Mouse (Mus musculus) brown adipose tissue, adult 24 weeks (tissue): ENCODE measurements around the gene Tmem39b. TPM values are rescaled to one million over a fixed set of nuclear protein-coding genes. Genes with fewer than 3 reads are reported as not detected.

Experiments
- H3K27ac ChIP-seq: fragments of 200-500 bp; replicated peaks from 2 replicates; pipeline ENCODE4 v1.5.1; 2012; ENCODE audit warnings: low read depth, mild to moderate bottlenecking, low read length
- H3K4me1 ChIP-seq: fragments of 200-500 bp; 2 replicates; pipeline ENCODE4 v1.6.1; 2012; ENCODE audit warnings: low read length, mixed read lengths; ENCODE audit not compliant: control insufficient read depth, insufficient read depth, insufficient read length
- H3K4me3 ChIP-seq: fragments of 200-500 bp; 2 replicates; pipeline ENCODE4 v1.5.1; 2012; ENCODE audit warnings: low read depth, mild to moderate bottlenecking, low read length, moderate library complexity; ENCODE audit not compliant: insufficient read depth
- polyA plus RNA-seq: library from polyadenylated mRNA; stranded (reverse); fragments of >200 nt; gene quantifications from 2 replicates; pipeline ENCODE4 v1.2.4, GENCODE M21; 2012; ENCODE audit not compliant: missing spikeins, insufficient read depth, insufficient read length

Tmem39b gene
- polyA plus RNA-seq, 1 experiment: 5.4 TPM

- no peak overlapping the region for H3K27ac ChIP-seq
- H3K4me1 ChIP-seq: no peaks in the 10 kb centered on the region
Measured at GRCm38 (mm10) chr4:129654770-129655169, 41.9 kb downstream of the Tmem39b start.

GRCm38 (mm10) chr4:129650359-129650758, 46.3 kb downstream of the Tmem39b start:
- Histone ChIP-seq H3K27ac (no peak overlapping the region), H3K4me3 (no peak overlapping the region), H3K4me1 (no peaks in the 10 kb centered on the region)

More at GRCm38 (mm10) chr4:129654770-129655169, 41.9 kb downstream of the Tmem39b start:
- H3K4me3 ChIP-seq: no peak overlapping the region

GRCm38 (mm10) chr4:129648656-129649055, 48.0 kb downstream of the Tmem39b start:
- Histone ChIP-seq H3K4me3 (no peak overlapping the region), H3K4me1 (no peaks in the 10 kb centered on the region), H3K27ac (no peak overlapping the region)

GRCm38 (mm10) chr4:129645204-129645603, 51.4 kb downstream of the Tmem39b start:
- H3K4me1 ChIP-seq: no peaks in the 10 kb centered on the region
- no peak overlapping the region for H3K27ac ChIP-seq
- H3K4me3 ChIP-seq: no peak overlapping the region

GRCm38 (mm10) chr4:129641756-129642155, 54.9 kb downstream of the Tmem39b start:
- H3K27ac ChIP-seq: peak overlapping the region; percentile 43
- H3K4me1 ChIP-seq: peaks cover 4% of the 10 kb centered on the region
- no peak overlapping the region for H3K4me3 ChIP-seq

- Histone ChIP-seq H3K4me3 (peak within 1 kb of the TSS; percentile 98), H3K27ac (peak within 1 kb of the TSS; percentile 99), H3K4me1 (peaks cover 4% of the 10 kb centered on the region)
Measured at GRCm38 (mm10) chr4:129640638-129641467, 55.8 kb downstream of the Tmem39b start, which contains the start of gene Txlna. TSS of gene Txlna (minus strand) at chr4:129641065.

GRCm38 (mm10) chr4:129640101-129640637, 56.5 kb downstream of the Tmem39b start:
- Histone ChIP-seq H3K27ac (peak overlapping the region; percentile 71), H3K4me3 (peak overlapping the region; percentile 98), H3K4me1 (peaks cover 4% of the 10 kb centered on the region)

GRCm38 (mm10) chr4:129639221-129639620, 57.4 kb downstream of the Tmem39b start:
- Histone ChIP-seq H3K4me1 (peaks cover 4% of the 10 kb centered on the region), H3K4me3 (no peak overlapping the region), H3K27ac (no peak overlapping the region)

- no peaks in the 10 kb centered on the region for H3K4me1 ChIP-seq
- H3K27ac ChIP-seq: no peak overlapping the region
- no peak overlapping the region for H3K4me3 ChIP-seq
Measured at GRCm38 (mm10) chr4:129633852-129634251, 62.8 kb downstream of the Tmem39b start.

- Histone ChIP-seq H3K27ac (no peak overlapping the region), H3K4me1 (no peaks in the 10 kb centered on the region), H3K4me3 (no peak overlapping the region)
Measured at GRCm38 (mm10) chr4:129631867-129632266, 64.8 kb downstream of the Tmem39b start.

- no peak overlapping the region for H3K4me3 ChIP-seq
- H3K4me1 ChIP-seq: no peaks in the 10 kb centered on the region
- H3K27ac ChIP-seq: no peak overlapping the region
Measured at GRCm38 (mm10) chr4:129630944-129631343, 65.7 kb downstream of the Tmem39b start.

Other genes with a start within 250 kb of the Tmem39b start
- gene Bsdc1, start 235.3 kb downstream of the Tmem39b start, polyA plus RNA-seq: 24.8 and 35.7 TPM in 2 replicates
- not detected in 2 replicates for gene Tssk3, start 205.8 kb downstream of the Tmem39b start, polyA plus RNA-seq
- not detected in 2 replicates for gene Fam229a, start 205.6 kb downstream of the Tmem39b start, polyA plus RNA-seq
- 3.5 and 4.9 TPM in 2 replicates for gene Marcksl1, start 183.3 kb downstream of the Tmem39b start, polyA plus RNA-seq
- gene Hdac1, start 154.1 kb downstream of the Tmem39b start, polyA plus RNA-seq: 46.2 and 49.1 TPM in 2 replicates
- gene Lck, start 123.2 kb downstream of the Tmem39b start, polyA plus RNA-seq: not detected in 2 replicates
- gene Fam167b, start 118.3 kb downstream of the Tmem39b start, polyA plus RNA-seq: not detected in 2 replicates
- 156 and 174 TPM in 2 replicates for gene Eif3i, start 96.2 kb downstream of the Tmem39b start, polyA plus RNA-seq
- 84.4 and 96.6 TPM in 2 replicates for gene Tmem234, start 96.2 kb downstream of the Tmem39b start, polyA plus RNA-seq
- 1.3 TPM in 1 of 2 replicates, not detected in the other for gene Dcdc2b, start 82.6 kb downstream of the Tmem39b start, polyA plus RNA-seq
- gene Iqcc, start 77.7 kb downstream of the Tmem39b start, polyA plus RNA-seq: 14.3 and 14.6 TPM in 2 replicates
- gene Ccdc28b, start 72.9 kb downstream of the Tmem39b start, polyA plus RNA-seq: 59.5 and 76.0 TPM in 2 replicates
- gene Txlna, start 55.8 kb downstream of the Tmem39b start, polyA plus RNA-seq: 13.5 and 15.8 TPM in 2 replicates
- 45.7 and 75.5 TPM in 2 replicates for gene Kpna6, start 24.1 kb downstream of the Tmem39b start, polyA plus RNA-seq
- 16.9 and 23.4 TPM in 2 replicates for gene Khdrbs1, start 45.5 kb upstream of the Tmem39b start, polyA plus RNA-seq
- gene Ptp4a2, start 114.4 kb upstream of the Tmem39b start, polyA plus RNA-seq: 156 and 232 TPM in 2 replicates
- not detected in 2 replicates for gene Spocd1, start 232.4 kb upstream of the Tmem39b start, polyA plus RNA-seq